26 mouse cellular contexts compared by ENCODE assay signal in the genomic region with DNA sequence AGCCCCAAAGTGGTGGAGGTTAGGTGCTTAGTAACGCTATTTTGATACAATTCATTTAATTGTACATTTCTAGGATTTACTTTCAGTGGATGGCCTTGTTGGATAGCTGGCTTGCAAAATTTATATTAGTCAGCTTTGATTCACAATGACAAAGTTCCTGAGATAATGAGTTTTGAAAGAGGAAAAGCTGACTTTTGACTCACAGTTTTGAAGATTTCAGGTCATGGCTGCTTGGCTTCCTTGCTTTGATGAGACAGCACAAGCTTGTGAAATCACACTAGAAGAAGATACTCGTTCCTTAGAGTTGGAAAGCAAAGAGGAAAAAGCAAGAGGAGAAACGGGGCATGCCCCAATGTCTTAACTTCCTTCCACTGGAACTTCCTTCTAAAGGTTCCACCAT. TPM values are rescaled to one million over a fixed set of nuclear protein-coding genes. Genes with fewer than 3 reads are reported as not detected.
"Had no signal": no experiment of that assay in that cellular context is flagged by ENCODE, and none has a peak within 500 bp of the region (broad histone marks: within the 10 kb centered on the region; RNA-seq: fewer than 3 reads in every experiment).

No protein-coding gene starts in this region.

- H3K27ac ChIP-seq: midbrain, embryonic 10.5 days; midbrain, embryonic 12.5 days; neural tube, embryonic 13.5 days; neural tube, embryonic 15.5 days had no signal

- H3K9me3 ChIP-seq: midbrain, embryonic 10.5 days; midbrain, embryonic 12.5 days; neural tube, embryonic 13.5 days; neural tube, embryonic 15.5 days had no signal

- DNase-seq: lung, adult 18-20 months; lung, embryonic 14.5 days; lung, postnatal 10 days; lung, postnatal 4 days; midbrain, embryonic 14.5 days; retina, postnatal 1 day; right cerebral cortex, adult 18-20 months; right cerebral cortex, postnatal 25 days; right cerebral cortex, postnatal 4 days; spleen, adult 18-20 months; thymus, adult 18-20 months; thymus, postnatal 14 days; thymus, postnatal 36 days had no signal

- H3K4me2 ChIP-seq: lung, embryonic 14.5 days; midbrain, embryonic 12.5 days; neural tube, embryonic 13.5 days; neural tube, embryonic 15.5 days had no signal

- ATAC-seq: midbrain, embryonic 16.5 days had no signal

- H3K36me3 ChIP-seq: midbrain, embryonic 10.5 days; midbrain, embryonic 12.5 days; neural tube, embryonic 13.5 days; neural tube, embryonic 15.5 days had no signal

- H3K4me3 ChIP-seq: midbrain, embryonic 10.5 days; midbrain, embryonic 12.5 days; myocyte; neural tube, embryonic 13.5 days; neural tube, embryonic 15.5 days had no signal

- H3K9ac ChIP-seq: lung, embryonic 14.5 days; midbrain, embryonic 12.5 days; neural tube, embryonic 13.5 days; neural tube, embryonic 15.5 days had no signal

RNA-seq across cellular contexts. Expression of a gene that starts 10.4 kb away (rescaled TPM):
- total RNA-seq: megakaryocyte, adult 5-6 weeks; megakaryocyte-erythroid progenitor cell, adult 5-6 weeks had no signal
- polyA plus RNA-seq: myocyte had no signal

RNA-seq across cellular contexts. Expression of a gene that starts 24.2 kb away (rescaled TPM):
- total RNA-seq: megakaryocyte-erythroid progenitor cell, adult 5-6 weeks had no signal
- polyA plus RNA-seq: lung, embryonic 14.5 days; lung, embryonic 16.5 days; midbrain, embryonic 10.5 days; midbrain, embryonic 12.5 days; midbrain, embryonic 16.5 days; myocyte; neural tube, embryonic 11.5 days; neural tube, embryonic 13.5 days; neural tube, embryonic 15.5 days; stomach, embryonic 14.5 days had no signal

RNA-seq across cellular contexts. Expression of a gene that starts 36.2 kb away (rescaled TPM):
- total RNA-seq: megakaryocyte, adult 5-6 weeks; megakaryocyte-erythroid progenitor cell, adult 5-6 weeks had no signal
- polyA plus RNA-seq: lung, embryonic 14.5 days; lung, embryonic 16.5 days; myocyte; small intestine, adult 2 months; stomach, embryonic 14.5 days; stomach, embryonic 16.5 days had no signal

RNA-seq across cellular contexts. Expression of a gene that starts 45.5 kb away (rescaled TPM):
- polyA plus RNA-seq: myocyte had no signal
